Mouse (Mus musculus): ENCODE measurements around the gene Tnrc6b. TPM values are rescaled to one million over a fixed set of nuclear protein-coding genes. Genes with fewer than 3 reads are reported as not detected.

Gene Tnrc6b
- total RNA-seq, 4 experiments from 2014 or later: 93.3 to 145 (median 128) TPM

DNA sequence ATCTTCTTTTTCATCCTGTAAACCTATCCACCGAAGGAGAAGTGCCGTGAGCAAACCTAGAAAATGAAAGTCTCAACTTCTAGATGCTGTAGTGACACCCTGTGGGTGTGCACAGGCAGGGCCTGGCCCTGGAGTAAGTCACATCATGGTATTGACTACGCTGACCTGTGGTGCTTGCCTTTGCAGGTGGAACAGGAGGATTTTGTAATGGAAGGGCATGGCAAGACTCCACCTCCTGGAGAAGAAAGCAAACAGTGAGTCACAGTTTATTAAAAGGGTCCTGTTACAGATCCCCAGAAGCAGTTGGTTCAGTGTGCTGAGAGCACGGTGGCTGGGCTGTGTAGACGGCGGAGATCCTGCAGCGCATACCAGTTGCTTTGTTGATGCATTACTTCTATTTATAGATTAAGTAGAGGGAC is 73.4 kb downstream of the Tnrc6b start:
- DNase-seq (ENCODE audit: low spot score in 2 of 2): no peak

GRCm38 (mm10) chr15:80785699-80786098 is 74.6 kb downstream of the Tnrc6b start:
- DNase-seq (ENCODE audit: low spot score in 2 of 2): no peak

GRCm38 (mm10) chr15:80787746-80788145 is 76.6 kb downstream of the Tnrc6b start:
- DNase-seq (ENCODE audit: low spot score in 2 of 2): no peak

- DNase-seq (ENCODE audit: low spot score in 2 of 2): no peak
These were observed 81.4 kb downstream of the Tnrc6b start for GRCm38 (mm10) chr15:80792556-80792955.

- no peak for DNase-seq (ENCODE audit: low spot score in 2 of 2)
These were observed 84.0 kb downstream of the Tnrc6b start for GRCm38 (mm10) chr15:80795076-80795475.

DNA sequence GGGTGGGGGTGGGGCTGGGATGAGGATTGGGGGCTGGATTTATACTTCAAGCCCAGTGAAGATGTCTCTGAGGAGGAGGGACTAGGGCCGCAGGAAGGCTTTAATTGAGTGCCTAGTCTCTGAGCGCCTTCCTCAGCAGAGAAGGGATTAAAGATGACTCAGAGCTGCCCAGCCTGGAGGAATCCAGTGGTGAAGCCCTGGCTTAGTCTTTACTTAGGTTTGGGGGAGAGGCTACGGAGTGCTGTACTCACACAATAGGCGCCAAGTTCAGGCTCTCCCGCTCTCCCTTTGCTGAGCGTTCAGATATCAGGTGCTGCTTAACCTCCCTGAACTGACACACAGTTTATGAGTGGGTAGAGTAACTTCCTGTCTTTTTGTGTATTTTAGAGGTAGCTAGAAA is 86.6 kb downstream of the Tnrc6b start:
- DNase-seq (ENCODE audit: low spot score in 2 of 2): no peak

DNA sequence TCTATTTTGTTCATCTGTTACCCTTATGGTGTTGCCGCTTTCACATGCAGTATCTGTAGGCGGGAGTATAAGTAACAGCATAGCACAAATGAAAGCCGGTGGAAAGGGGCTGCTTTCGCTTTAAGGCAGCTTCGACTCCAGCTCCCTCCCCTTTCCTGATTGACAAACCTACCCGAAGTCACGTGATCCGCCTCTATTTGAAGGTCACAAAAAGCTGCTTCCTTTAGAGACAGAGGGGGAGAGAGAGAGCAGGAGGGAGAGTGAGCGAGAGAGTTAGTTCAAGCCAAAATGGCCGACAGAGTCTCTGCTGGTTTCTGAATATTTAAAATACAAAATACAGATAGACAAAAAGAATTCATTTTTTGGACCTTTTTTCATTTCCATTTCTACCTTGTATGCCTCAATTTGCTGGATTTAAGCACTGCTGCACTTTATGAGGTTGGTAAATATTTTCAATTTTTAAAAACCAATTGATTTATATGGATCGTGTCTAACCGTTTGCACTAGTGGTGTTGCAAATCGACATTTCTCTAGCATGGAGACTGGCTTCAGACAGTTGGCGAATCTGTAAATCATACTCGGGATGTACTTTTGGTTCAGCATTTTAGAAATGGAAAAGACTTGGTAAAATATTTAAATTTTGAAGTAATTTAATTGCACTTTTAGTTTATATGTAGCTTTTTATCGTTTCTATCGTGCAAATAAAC is 87.4 kb downstream of the Tnrc6b start:
- DNase-seq (ENCODE audit: low spot score in 2 of 2): peak; percentile 91 to 94

DNA sequence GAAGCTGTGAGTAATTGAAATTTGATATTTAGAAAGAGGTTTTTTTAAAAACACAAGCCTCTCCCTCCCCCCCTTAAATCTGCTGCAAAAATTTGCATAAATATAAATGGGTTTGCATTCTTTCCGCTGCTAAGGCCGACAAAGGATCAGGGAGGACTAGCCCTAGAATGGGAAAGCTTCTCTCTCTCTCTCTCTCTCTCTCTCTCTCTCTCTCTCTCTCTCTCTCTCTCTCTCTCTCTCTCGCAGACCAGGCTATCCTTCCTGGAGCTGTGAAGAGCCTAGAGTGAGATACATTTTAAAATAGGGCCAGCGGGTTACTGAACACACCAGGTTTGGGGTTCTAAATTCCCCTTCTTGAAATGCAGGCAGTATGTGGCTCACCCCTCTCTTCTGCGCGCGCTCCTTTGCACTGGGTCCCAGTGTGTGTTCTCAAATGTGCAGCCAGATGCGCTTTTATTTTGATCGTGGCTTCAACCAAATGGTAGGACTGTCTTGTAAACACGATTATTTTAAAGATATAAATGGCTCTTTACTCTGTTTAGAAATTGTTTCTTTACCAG is 88.0 kb downstream of the Tnrc6b start:
- peak in 1 of 2 experiments; percentile 41 for DNase-seq (ENCODE audit: low spot score in 2 of 2)

DNA sequence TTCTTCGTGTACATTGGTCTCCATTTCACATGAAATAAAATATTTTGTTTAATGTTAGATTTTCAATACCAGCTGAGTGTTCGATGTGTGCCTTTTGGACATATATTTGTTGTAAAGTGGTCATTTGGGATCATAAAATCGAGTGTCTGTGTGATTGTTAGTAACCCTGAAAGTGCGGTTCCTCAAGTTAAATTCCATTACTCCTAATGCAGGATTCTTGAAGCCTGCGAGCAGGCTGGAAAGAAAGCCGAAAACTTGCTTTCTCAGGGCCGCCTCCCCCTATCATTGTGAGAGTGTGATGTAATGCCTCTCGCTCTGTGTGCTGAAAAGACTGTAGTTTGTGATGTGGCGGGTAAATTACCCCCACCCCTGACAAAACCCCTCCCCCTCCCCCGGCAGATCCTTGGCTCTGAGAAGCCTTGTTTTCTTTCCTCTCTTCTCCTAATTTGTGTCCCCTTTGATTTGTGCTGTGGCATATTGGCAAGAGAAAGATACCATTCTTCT is 88.6 kb downstream of the Tnrc6b start:
- DNase-seq (ENCODE audit: low spot score in 2 of 2): peak; percentile 28 to 46

DNA sequence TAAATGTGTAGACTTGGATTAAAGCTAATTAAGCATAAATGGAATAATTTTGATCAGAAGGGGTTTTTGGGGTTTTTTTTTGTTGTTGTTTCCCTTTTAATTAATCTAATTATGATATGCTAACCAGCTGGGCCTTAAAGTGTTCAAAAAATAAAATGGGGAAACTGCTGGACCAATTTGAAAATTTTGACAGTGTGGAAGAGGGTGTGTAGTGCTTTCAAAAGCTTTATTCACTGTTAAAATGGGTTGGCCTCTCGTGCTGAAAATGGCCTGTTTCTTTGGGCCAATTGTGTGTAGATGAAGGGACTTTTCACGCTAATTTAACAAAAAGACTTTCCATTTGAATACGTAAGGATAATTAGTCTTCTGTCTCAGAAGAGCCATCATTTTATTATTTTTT is 89.1 kb downstream of the Tnrc6b start:
- no peak for DNase-seq (ENCODE audit: low spot score in 2 of 2)

GRCm38 (mm10) chr15:80800765-80801164 is 89.7 kb downstream of the Tnrc6b start:
- DNase-seq (ENCODE audit: low spot score in 2 of 2): no peak

- DNase-seq (ENCODE audit: low spot score in 2 of 2): no peak
These were observed 90.5 kb downstream of the Tnrc6b start for GRCm38 (mm10) chr15:80801597-80801996.

GRCm38 (mm10) chr15:80807162-80807561 is 96.0 kb downstream of the Tnrc6b start:
- no peak for DNase-seq (ENCODE audit: low spot score in 2 of 2)

GRCm38 (mm10) chr15:80810226-80810625 is 99.1 kb downstream of the Tnrc6b start:
- DNase-seq (ENCODE audit: low spot score in 2 of 2): no peak

DNA sequence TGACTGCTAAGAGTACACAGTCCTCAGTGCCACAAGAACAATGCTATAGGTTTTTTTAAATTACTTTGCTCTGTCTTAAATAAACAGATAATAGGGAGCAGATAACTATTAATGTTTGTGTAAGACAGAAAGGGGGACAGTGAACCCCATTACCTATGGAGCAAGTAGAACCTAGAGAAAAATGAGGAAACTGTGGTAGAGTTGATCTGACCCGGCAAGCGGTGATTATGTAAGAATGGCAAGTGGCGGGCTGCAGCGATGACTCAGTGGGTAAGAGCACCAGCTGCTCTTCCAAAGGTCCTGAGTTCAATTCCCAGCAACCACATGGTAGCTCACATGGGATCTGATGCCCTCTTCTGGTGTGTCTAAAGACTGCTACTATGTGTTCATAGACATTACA is 101.7 kb downstream of the Tnrc6b start:
- no peak for DNase-seq (ENCODE audit: low spot score in 2 of 2)

DNA sequence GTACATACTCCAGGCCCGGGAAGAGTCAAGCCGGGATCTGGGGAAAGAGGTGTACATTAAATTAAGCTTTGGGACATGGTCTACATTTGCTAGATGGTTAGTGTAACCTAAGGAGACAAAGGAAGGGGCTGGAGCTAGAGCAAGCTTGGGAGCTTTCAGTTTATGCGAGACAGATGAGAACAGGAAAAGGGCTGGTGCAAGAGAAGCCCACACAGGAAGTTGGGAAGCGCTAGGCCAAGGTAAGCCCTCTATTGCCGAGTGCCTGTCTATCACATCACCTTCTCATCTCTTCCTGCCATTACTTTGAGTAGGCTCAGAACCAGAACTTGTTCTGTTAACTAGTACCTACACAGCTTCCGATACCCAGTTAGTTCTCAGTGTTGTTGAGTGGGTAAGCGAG is 103.7 kb downstream of the Tnrc6b start:
- no peak for DNase-seq (ENCODE audit: low spot score in 2 of 2)

GRCm38 (mm10) chr15:80822276-80822675 is 111.2 kb downstream of the Tnrc6b start:
- no peak for DNase-seq (ENCODE audit: low spot score in 2 of 2)

- DNase-seq (ENCODE audit: low spot score in 2 of 2): no peak
These were observed 120.1 kb downstream of the Tnrc6b start for GRCm38 (mm10) chr15:80831170-80831569.

DNA sequence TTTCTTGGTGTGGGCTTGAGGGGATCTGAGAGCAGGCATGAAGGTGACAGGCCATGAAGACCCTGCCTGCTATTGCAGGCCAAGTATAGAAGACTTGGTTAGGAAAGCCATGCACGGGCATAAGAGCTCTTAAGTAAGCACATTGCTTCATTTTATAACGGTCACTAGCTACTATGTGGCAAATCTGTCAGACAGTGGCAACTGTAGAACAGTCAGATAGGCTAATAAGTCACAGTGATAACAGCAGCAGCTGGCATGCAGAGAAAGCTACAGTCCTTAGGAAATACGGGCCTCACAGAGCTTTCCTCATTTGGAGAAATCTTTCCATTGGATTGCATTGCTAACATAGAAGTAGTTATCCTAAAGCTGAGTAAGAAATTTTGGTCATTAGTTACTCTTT is 121.7 kb downstream of the Tnrc6b start:
- no peak for DNase-seq (ENCODE audit: low spot score in 2 of 2)

- DNase-seq (ENCODE audit: low spot score in 2 of 2): no peak
These were observed 125.1 kb downstream of the Tnrc6b start for GRCm38 (mm10) chr15:80836246-80836645.

GRCm38 (mm10) chr15:80838836-80839235 is 127.7 kb downstream of the Tnrc6b start:
- no peak for DNase-seq (ENCODE audit: low spot score in 2 of 2)

- DNase-seq (ENCODE audit: low spot score in 2 of 2): no peak
These were observed 128.7 kb downstream of the Tnrc6b start for GRCm38 (mm10) chr15:80839653-80840420.

All from layer of hippocampus, adult 8-10 months (tissue).